Mouse (Mus musculus): ENCODE results near the gene Azi2. TPM values are rescaled to one million over a fixed set of nuclear protein-coding genes. Genes with fewer than 3 reads are reported as not detected.

The Azi2 gene
- polyA plus RNA-seq, 1 experiment from 2014 or later = 80.4 TPM

- WGBS = 49% methylated on average over 4 of the region's 4 CpGs
- H3K4me2 ChIP-seq = no peak overlapping the region
- H3K9ac ChIP-seq = no peak overlapping the region
- no peak overlapping the region for H3K4me3 ChIP-seq
- H3K9me3 ChIP-seq = no peaks in the 10 kb centered on the region
- no peaks in the 10 kb centered on the region for H3K36me3 ChIP-seq
- peak; percentile 71; the same call in 1 of the 2 replicates for ATAC-seq (ENCODE audit: low FRiP score, low read depth)
- no peaks in the 10 kb centered on the region for H3K27me3 ChIP-seq
- no peaks in the 10 kb centered on the region for H3K4me1 ChIP-seq (replicated peaks)
- no peak overlapping the region for H3K27ac ChIP-seq (replicated peaks)
Observed at GRCm38 (mm10) chr9:118099395-118099794, 59.1 kb downstream of the Azi2 start.

GRCm38 (mm10) chr9:118100484-118100883 lies 60.2 kb downstream of the Azi2 start:
- no peaks in the 10 kb centered on the region for H3K4me1 ChIP-seq (replicated peaks)
- no peak overlapping the region for H3K4me2 ChIP-seq
- no peak overlapping the region for H3K9ac ChIP-seq
- H3K4me3 ChIP-seq = no peak overlapping the region
- no peak overlapping the region for H3K27ac ChIP-seq (replicated peaks)
- H3K27me3 ChIP-seq = no peaks in the 10 kb centered on the region
- no peaks in the 10 kb centered on the region for H3K36me3 ChIP-seq
- ATAC-seq (ENCODE audit: low FRiP score, low read depth) = no peak
- H3K9me3 ChIP-seq = no peaks in the 10 kb centered on the region
- WGBS = 92% methylated on average over 2 of the region's 2 CpGs

- H3K36me3 ChIP-seq = no peaks in the 10 kb centered on the region
- H3K9me3 ChIP-seq = no peaks in the 10 kb centered on the region
- H3K4me3 ChIP-seq = no peak overlapping the region
- no peaks in the 10 kb centered on the region for H3K4me1 ChIP-seq (replicated peaks)
- no peak overlapping the region for H3K27ac ChIP-seq (replicated peaks)
- ATAC-seq (ENCODE audit: low FRiP score, low read depth) = no peak
- no peak overlapping the region for H3K9ac ChIP-seq
- 93% methylated on average over 2 of the region's 2 CpGs for WGBS
- no peak overlapping the region for H3K4me2 ChIP-seq
- no peaks in the 10 kb centered on the region for H3K27me3 ChIP-seq
Observed at GRCm38 (mm10) chr9:118101802-118102201, 61.5 kb downstream of the Azi2 start.

- Histone ChIP-seq H3K27ac (replicated peaks) (no peak overlapping the region), H3K9ac (no peak overlapping the region)
- ATAC-seq (ENCODE audit: low FRiP score, low read depth) = no peak
Observed at GRCm38 (mm10) chr9:118108527-118109011, 68.3 kb downstream of the Azi2 start.

GRCm38 (mm10) chr9:118109697-118110359 lies 69.5 kb downstream of the Azi2 start:
- WGBS = 77% methylated on average over 7 of the region's 7 CpGs

More at GRCm38 (mm10) chr9:118108527-118109011, 68.3 kb downstream of the Azi2 start:
- 34% methylated on average over 4 of the region's 4 CpGs for WGBS
- Histone ChIP-seq H3K4me3 (no peak overlapping the region), H3K4me2 (no peak overlapping the region), H3K27me3 (no peaks in the 10 kb centered on the region), H3K36me3 (no peaks in the 10 kb centered on the region), H3K4me1 (replicated peaks) (0 out of 2 replicates have a peak, but pooled peaks cover 7% of the 10 kb centered on the region), H3K9me3 (no peaks in the 10 kb centered on the region)

GRCm38 (mm10) chr9:118110360-118110710 lies 70.0 kb downstream of the Azi2 start:
- WGBS = 65% methylated on average over 2 of the region's 2 CpGs
- Histone ChIP-seq H3K9me3 (no peaks in the 10 kb centered on the region), H3K9ac (no peak overlapping the region), H3K27ac (replicated peaks) (no peak overlapping the region), H3K4me2 (no peak overlapping the region), H3K27me3 (no peaks in the 10 kb centered on the region), H3K4me3 (no peak overlapping the region), H3K36me3 (no peaks in the 10 kb centered on the region), H3K4me1 (replicated peaks) (0 out of 2 replicates have a peak, but pooled peaks cover 7% of the 10 kb centered on the region)
- no peak for ATAC-seq (ENCODE audit: low FRiP score, low read depth)

More at GRCm38 (mm10) chr9:118109697-118110359, 69.5 kb downstream of the Azi2 start:
- no peak overlapping the region for H3K9ac ChIP-seq
- H3K9me3 ChIP-seq = no peaks in the 10 kb centered on the region
- no peak overlapping the region for H3K27ac ChIP-seq (replicated peaks)
- H3K4me3 ChIP-seq = no peak overlapping the region
- H3K27me3 ChIP-seq = no peaks in the 10 kb centered on the region
- H3K36me3 ChIP-seq = no peaks in the 10 kb centered on the region
- no peak overlapping the region for H3K4me2 ChIP-seq
- no peak for ATAC-seq (ENCODE audit: low FRiP score, low read depth)
- 0 out of 2 replicates have a peak, but pooled peaks cover 7% of the 10 kb centered on the region for H3K4me1 ChIP-seq (replicated peaks)

Small RNA genes lying within 50 kb of the gene (microRNA-seq; reads per million reads assigned to microRNA genes)
- not detected for gene Gm22008

Other genes with a start within 250 kb of the Azi2 start
- gene Cmc1, start 109.7 kb downstream of the Azi2 start, polyA plus RNA-seq (2015; fragmentation: Nextera tagmentation; extraction: Ambion mirVana) = 34.2 and 45.1 TPM in 2 replicates